Mouse (Mus musculus) limb, embryonic 13.5 days (tissue): Measurements from ENCODE around the gene Rab11fip5. TPM values are rescaled to one million over a fixed set of nuclear protein-coding genes. Genes with fewer than 3 reads are reported as not detected.

Source experiments
- ATAC-seq: fragments of 200-750 bp; cut with Nextera tagmentation; 2 replicates; pipeline ENCODE4 v1.8.0; 2017; ENCODE audit warnings: low read depth, moderate number of reproducible peaks, moderate TSS enrichment; ENCODE audit not compliant: low FRiP score
- H3K27ac ChIP-seq: fragments of 300-500 bp; sonication (generic); 2 replicates; pipeline ENCODE4 v1.5.1; 2015; ENCODE audit warnings: inconsistent platforms, mild to moderate bottlenecking, moderate library complexity
- H3K27me3 ChIP-seq: fragments of 300-500 bp; sonication (generic); 2 replicates; pipeline ENCODE4 v1.6.1; 2015; ENCODE audit warnings: mild to moderate bottlenecking, inconsistent platforms
- H3K36me3 ChIP-seq: fragments of 300-500 bp; sonication (generic); 2 replicates; pipeline ENCODE4 v1.6.1; 2015; ENCODE audit warnings: inconsistent platforms, mild to moderate bottlenecking, moderate library complexity
- H3K4me1 ChIP-seq: fragments of 300-500 bp; sonication (generic); 2 replicates; pipeline ENCODE4 v1.6.1; 2015; ENCODE audit warnings: inconsistent platforms
- H3K4me2 ChIP-seq: fragments of 300-500 bp; sonication (generic); replicated peaks from 2 replicates; pipeline ENCODE4 v1.6.1; 2015; ENCODE audit warnings: inconsistent platforms, mild to moderate bottlenecking, moderate library complexity
- H3K4me3 ChIP-seq: fragments of 300-500 bp; sonication (generic); 2 replicates; pipeline ENCODE4 v1.5.1; 2015; ENCODE audit warnings: moderate library complexity, mild to moderate bottlenecking, inconsistent platforms
- H3K9ac ChIP-seq: fragments of 300-500 bp; sonication (generic); 2 replicates; pipeline ENCODE4 v1.6.1; 2015; ENCODE audit warnings: mild to moderate bottlenecking, inconsistent platforms
- H3K9me3 ChIP-seq: fragments of 300-500 bp; sonication (generic); 2 replicates; pipeline ENCODE4 v1.6.1; 2016; ENCODE audit warnings: inconsistent platforms
- WGBS: fragments of 180-500 bp; shearing (Covaris S2); methylation state at CpG from one replicate; pipeline ENCODE4 v1.1.7; 2015; 5-methylcytosine and 5-hydroxymethylcytosine counted together
- polyA plus RNA-seq: library from polyadenylated mRNA; unstranded; fragments of >200 nt; fragmentation: Nextera tagmentation; extraction: Ambion mirVana; gene quantifications from 2 replicates; pipeline ENCODE4 v1.2.1, GENCODE M21; 2015

Rab11fip5 gene
- polyA plus RNA-seq, 1 experiment from 2014 or later = 17.2 TPM

- H3K27me3 ChIP-seq = peaks cover 23% of the 10 kb centered on the region; the same call in 1 of the 2 replicates
- 65% methylated on average over 13 of the region's 13 CpGs for WGBS
- H3K36me3 ChIP-seq = peaks cover 30% of the 10 kb centered on the region
- H3K9me3 ChIP-seq = no peaks in the 10 kb centered on the region
- H3K4me1 ChIP-seq = no peaks in the 10 kb centered on the region
- no peak overlapping the region for H3K4me2 ChIP-seq
- ATAC-seq = no peak
- no peak overlapping the region for H3K27ac ChIP-seq
- H3K4me3 ChIP-seq = no peak overlapping the region
- no peak overlapping the region for H3K9ac ChIP-seq
Measured at GRCm38 (mm10) chr6:85341814-85342501, 32.5 kb downstream of the Rab11fip5 start.

- no peak for ATAC-seq
- H3K36me3 ChIP-seq = peaks cover 34% of the 10 kb centered on the region
- H3K9me3 ChIP-seq = no peaks in the 10 kb centered on the region
- WGBS = 75% methylated on average over 12 of the region's 12 CpGs
- peaks cover 23% of the 10 kb centered on the region; the same call in 1 of the 2 replicates for H3K27me3 ChIP-seq
- no peaks in the 10 kb centered on the region for H3K4me1 ChIP-seq
- no peak overlapping the region for H3K4me2 ChIP-seq
- no peak overlapping the region for H3K9ac ChIP-seq
- no peak overlapping the region for H3K4me3 ChIP-seq
- no peak overlapping the region for H3K27ac ChIP-seq
Measured at GRCm38 (mm10) chr6:85340184-85340583, 34.2 kb downstream of the Rab11fip5 start.

- 0 out of 2 replicates have a peak, but pooled peaks have one; percentile 26 for ATAC-seq
- Histone ChIP-seq H3K4me1 (no peaks in the 10 kb centered on the region), H3K9ac (no peak overlapping the region), H3K36me3 (peaks cover 31% of the 10 kb centered on the region), H3K4me3 (no peak overlapping the region), H3K27me3 (peaks cover 23% of the 10 kb centered on the region; the same call in 1 of the 2 replicates), H3K9me3 (no peaks in the 10 kb centered on the region), H3K27ac (no peak overlapping the region), H3K4me2 (no peak overlapping the region)
- 71% methylated on average over 1 of the region's 1 CpGs for WGBS
Measured at GRCm38 (mm10) chr6:85339273-85339901, 35.0 kb downstream of the Rab11fip5 start.

GRCm38 (mm10) chr6:85336944-85337343 lies 37.5 kb downstream of the Rab11fip5 start:
- Histone ChIP-seq H3K4me1 (peaks cover 6% of the 10 kb centered on the region), H3K9me3 (no peaks in the 10 kb centered on the region), H3K4me3 (no peak overlapping the region), H3K9ac (no peak overlapping the region), H3K27ac (no peak overlapping the region), H3K4me2 (no peak overlapping the region), H3K36me3 (peaks cover 23% of the 10 kb centered on the region), H3K27me3 (peaks cover 15% of the 10 kb centered on the region)
- ATAC-seq = no peak
- WGBS = 82% methylated on average over 9 of the region's 9 CpGs

GRCm38 (mm10) chr6:85335352-85335751 lies 39.1 kb downstream of the Rab11fip5 start:
- 67% methylated on average over 3 of the region's 3 CpGs for WGBS

GRCm38 (mm10) chr6:85334851-85335250 lies 39.6 kb downstream of the Rab11fip5 start:
- Histone ChIP-seq H3K4me1 (peaks cover 10% of the 10 kb centered on the region), H3K36me3 (peaks cover 10% of the 10 kb centered on the region), H3K4me3 (no peak overlapping the region), H3K27me3 (peaks cover 19% of the 10 kb centered on the region), H3K9me3 (no peaks in the 10 kb centered on the region), H3K27ac (no peak overlapping the region), H3K4me2 (no peak overlapping the region), H3K9ac (no peak overlapping the region)
- ATAC-seq = no peak
- WGBS = 72% methylated on average over 5 of the region's 5 CpGs

More at GRCm38 (mm10) chr6:85335352-85335751, 39.1 kb downstream of the Rab11fip5 start:
- Histone ChIP-seq H3K9ac (no peak overlapping the region), H3K4me1 (peaks cover 10% of the 10 kb centered on the region), H3K4me2 (no peak overlapping the region), H3K27ac (no peak overlapping the region), H3K36me3 (peaks cover 10% of the 10 kb centered on the region), H3K27me3 (peaks cover 19% of the 10 kb centered on the region), H3K9me3 (no peaks in the 10 kb centered on the region), H3K4me3 (no peak overlapping the region)
- ATAC-seq = no peak

- Histone ChIP-seq H3K9ac (no peak overlapping the region), H3K4me2 (peak overlapping the region; percentile 94), H3K4me3 (peak overlapping the region; percentile 67)
Measured at GRCm38 (mm10) chr6:85334251-85334650, 40.2 kb downstream of the Rab11fip5 start.

GRCm38 (mm10) chr6:85333732-85334131 lies 40.7 kb downstream of the Rab11fip5 start:
- 3% methylated on average over 13 of the region's 13 CpGs for WGBS
- Histone ChIP-seq H3K9ac (peak overlapping the region; percentile 58), H3K4me3 (peak overlapping the region; percentile 67), H3K4me2 (peak overlapping the region; percentile 94), H3K9me3 (no peaks in the 10 kb centered on the region), H3K36me3 (peaks cover 10% of the 10 kb centered on the region), H3K27ac (peak overlapping the region; percentile 11; the same call in 1 of the 2 replicates), H3K4me1 (peaks cover 10% of the 10 kb centered on the region), H3K27me3 (peaks cover 19% of the 10 kb centered on the region)
- ATAC-seq = no peak

More at GRCm38 (mm10) chr6:85334251-85334650, 40.2 kb downstream of the Rab11fip5 start:
- Histone ChIP-seq H3K9me3 (no peaks in the 10 kb centered on the region), H3K36me3 (peaks cover 10% of the 10 kb centered on the region), H3K4me1 (peaks cover 10% of the 10 kb centered on the region), H3K27me3 (peaks cover 19% of the 10 kb centered on the region), H3K27ac (no peak overlapping the region)
- no peak for ATAC-seq

- H3K4me2 ChIP-seq = peak within 1 kb of the TSS; percentile 94
- H3K4me1 ChIP-seq = peaks cover 10% of the 10 kb centered on the region
- H3K4me3 ChIP-seq = peak within 1 kb of the TSS; percentile 67
- peaks cover 10% of the 10 kb centered on the region for H3K36me3 ChIP-seq
- peak within 1 kb of the TSS; percentile 73 for H3K9ac ChIP-seq
- WGBS = under 1% methylated on average over 49 of the region's 49 CpGs
- peak within 1 kb of the TSS; percentile 81; the same call in 1 of the 2 replicates for H3K27ac ChIP-seq
- no peaks in the 10 kb centered on the region for H3K9me3 ChIP-seq
- H3K27me3 ChIP-seq = peaks cover 19% of the 10 kb centered on the region
- peak; percentile 97 for ATAC-seq
Measured at GRCm38 (mm10) chr6:85333000-85333669, 41.3 kb downstream of the Rab11fip5 start, which contains the start of gene Sfxn5. Gene Sfxn5 (minus strand): TSS chr6:85333422.

- H3K27ac ChIP-seq = no peak overlapping the region
- H3K4me2 ChIP-seq = peak overlapping the region; percentile 94
- peak; percentile 46 for ATAC-seq
- H3K36me3 ChIP-seq = peaks cover 10% of the 10 kb centered on the region
- peak overlapping the region; percentile 68 for H3K9ac ChIP-seq
- H3K27me3 ChIP-seq = peaks cover 19% of the 10 kb centered on the region
- WGBS = under 1% methylated on average over 41 of the region's 41 CpGs
- H3K4me1 ChIP-seq = peaks cover 10% of the 10 kb centered on the region
- H3K4me3 ChIP-seq = peak overlapping the region; percentile 67
- no peaks in the 10 kb centered on the region for H3K9me3 ChIP-seq
Measured at GRCm38 (mm10) chr6:85332351-85332999, 42.0 kb downstream of the Rab11fip5 start.

- peaks cover 10% of the 10 kb centered on the region for H3K4me1 ChIP-seq
- 16% methylated on average over 8 of the region's 8 CpGs for WGBS
- H3K4me3 ChIP-seq = peak overlapping the region; percentile 67
- H3K27me3 ChIP-seq = peaks cover 19% of the 10 kb centered on the region
- no peak overlapping the region for H3K9ac ChIP-seq
- ATAC-seq = no peak
- no peaks in the 10 kb centered on the region for H3K9me3 ChIP-seq
- no peak overlapping the region for H3K27ac ChIP-seq
- peaks cover 2% of the 10 kb centered on the region for H3K36me3 ChIP-seq
- peak overlapping the region; percentile 94 for H3K4me2 ChIP-seq
Measured at GRCm38 (mm10) chr6:85331736-85332135, 42.7 kb downstream of the Rab11fip5 start.
